Mouse (Mus musculus) ES-CJ7 (cell line): ENCODE data around the gene Fam160b1.

Experiments
- DNase-seq: peaks from one replicate; pipeline ENCODE4 v3.0.0; 2011; ENCODE audit warnings: low read depth, low spot score

Gene Fam160b1

DNA sequence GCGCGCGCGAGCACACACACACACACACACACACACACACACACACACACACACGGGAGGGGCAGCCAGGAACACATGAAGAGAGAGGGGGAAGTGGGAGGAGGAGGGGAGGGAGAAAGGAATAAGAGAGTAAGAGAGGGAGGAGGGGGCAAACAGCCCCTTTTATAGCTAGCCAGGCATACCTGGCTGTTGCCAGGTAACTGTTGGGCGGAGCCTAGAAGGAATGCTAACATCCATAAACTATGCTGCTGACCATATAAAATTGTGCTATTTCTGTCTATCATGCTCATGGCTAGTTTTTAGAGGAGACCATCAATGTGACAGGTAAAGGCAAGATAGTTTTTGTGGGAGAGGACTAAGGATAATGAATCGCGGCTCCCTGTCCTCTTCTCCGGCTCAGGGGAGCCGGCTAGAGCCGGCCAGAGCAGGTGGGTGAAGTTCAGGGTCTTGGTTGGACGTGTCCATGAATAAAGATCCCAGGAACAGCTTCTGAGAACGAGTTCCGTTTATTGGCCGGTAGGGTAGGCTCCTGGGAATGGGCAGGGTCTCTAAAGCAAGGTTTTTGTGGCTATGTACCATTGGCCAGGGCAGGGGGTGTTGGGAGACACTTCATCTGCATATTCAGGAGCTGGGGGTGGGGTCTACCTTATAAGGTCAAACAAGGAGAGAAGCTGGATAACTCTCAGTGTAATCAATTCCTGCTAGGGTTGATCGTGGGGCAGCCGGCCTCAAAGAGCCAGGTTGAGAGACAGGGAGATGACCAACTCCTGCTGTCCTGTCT lies 57.5 kb downstream of the Fam160b1 start:
- peak; percentile 91 for DNase-seq

DNA sequence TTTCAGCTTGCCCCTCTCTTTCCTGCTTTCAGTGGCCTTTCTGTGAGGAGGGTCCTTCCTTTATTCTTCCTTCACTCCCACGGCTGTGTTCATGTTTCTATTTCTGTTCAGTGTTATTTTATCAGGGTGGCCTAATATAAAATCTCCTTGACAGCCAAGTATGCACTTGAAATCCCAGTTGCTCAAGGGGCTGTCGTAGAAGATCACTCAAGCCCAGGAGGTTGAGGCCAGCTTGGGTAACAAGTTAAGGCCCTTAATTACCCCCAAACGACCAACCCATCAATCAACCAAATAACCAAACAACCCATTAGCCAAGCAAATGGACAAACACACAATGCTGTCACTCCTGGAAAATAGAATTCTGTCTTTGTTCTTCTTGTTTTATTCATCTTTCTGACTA lies 62.9 kb downstream of the Fam160b1 start:
- DNase-seq, result no peak

DNA sequence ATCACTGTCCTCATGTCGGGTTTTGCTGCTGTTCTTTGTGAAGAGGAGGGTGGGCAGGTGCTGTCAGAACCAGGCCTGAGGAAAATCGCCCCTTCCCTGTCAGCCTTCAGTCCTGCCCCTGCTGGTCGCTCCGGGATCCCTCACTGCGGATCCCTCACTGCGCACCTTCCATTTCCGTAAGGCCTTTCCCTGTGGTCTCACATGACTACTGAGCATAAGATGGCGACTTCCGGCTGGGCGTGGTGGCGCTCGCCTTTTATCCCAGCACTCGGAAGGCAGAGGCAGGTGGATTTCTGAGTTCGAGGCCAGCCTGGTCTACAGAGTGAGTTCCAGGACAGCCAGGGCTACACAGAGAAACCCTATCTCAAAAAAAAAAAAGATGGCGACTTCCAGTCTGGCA lies 64.8 kb downstream of the Fam160b1 start:
- DNase-seq, result peak; percentile 51

DNA sequence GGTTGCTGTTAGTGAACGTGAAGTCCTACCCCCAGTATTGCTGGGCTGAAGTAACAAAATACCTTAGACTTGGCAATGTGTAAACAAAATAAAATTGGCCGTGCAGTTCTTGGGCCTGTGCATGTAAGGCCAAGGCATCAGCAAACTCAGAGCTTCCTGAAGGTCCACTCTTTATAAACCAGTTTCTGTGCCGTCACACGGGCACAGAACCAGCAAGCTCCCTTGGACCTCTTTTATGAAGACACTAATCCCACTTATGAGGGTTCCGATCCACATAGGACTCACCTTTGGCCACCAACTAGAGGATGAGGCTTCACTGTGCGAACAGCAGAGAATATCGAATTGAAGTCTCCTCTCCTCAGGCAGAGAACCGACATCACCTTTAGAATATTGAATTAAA lies 66.4 kb downstream of the Fam160b1 start:
- DNase-seq, result no peak

DNA sequence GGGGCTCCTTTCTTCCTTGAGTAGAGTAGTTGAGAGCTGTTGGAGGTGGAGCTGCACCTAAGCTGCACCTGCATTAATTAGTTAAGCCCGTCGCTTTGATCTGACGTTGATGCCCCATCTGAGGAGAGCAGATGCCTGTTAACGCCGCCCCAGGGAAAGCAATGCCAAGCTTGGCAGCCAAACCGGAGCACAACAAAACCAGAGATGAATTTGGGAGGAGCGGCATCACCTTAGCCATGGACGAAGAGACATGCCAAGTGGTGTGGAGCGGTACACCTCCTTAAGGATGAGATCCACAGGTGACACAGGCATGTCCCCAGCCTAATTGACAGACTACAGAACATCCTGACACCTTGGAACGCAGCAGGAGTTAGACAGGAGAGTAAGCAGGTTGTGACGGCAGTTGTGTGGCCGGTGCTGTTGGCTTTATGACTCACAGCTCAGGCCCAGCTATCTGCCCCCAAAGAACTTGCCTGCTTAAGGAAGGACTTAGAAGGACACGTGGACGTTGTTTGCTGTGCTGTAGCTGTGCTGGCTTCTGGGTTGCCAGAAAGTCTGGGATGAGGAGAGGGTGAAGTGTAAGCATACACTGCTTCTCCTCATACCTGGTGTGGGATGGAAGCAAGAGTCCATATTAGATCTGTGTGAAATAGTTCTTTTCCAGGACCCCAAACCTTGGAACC lies 67.4 kb downstream of the Fam160b1 start:
- DNase-seq, result no peak

DNA sequence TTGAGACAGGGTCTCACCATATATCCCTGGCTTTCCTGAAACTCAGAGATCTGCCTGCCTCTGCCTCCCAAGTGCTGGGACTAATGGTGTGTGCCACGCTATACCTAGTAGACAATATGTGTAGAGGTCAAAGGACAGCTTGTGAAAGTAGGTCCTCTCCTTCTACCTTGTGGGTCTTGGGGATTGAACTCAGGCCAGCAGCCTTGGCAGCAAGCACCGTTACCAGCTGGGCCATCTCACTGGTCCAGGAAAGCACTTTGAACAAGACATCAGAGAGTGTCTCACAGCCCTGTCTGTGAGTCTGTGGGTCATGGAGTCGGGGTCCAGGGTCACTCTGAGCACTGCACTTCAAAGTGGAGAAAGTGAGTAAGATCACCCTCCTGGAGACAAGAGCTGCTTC lies 68.2 kb downstream of the Fam160b1 start:
- no peak for DNase-seq

DNA sequence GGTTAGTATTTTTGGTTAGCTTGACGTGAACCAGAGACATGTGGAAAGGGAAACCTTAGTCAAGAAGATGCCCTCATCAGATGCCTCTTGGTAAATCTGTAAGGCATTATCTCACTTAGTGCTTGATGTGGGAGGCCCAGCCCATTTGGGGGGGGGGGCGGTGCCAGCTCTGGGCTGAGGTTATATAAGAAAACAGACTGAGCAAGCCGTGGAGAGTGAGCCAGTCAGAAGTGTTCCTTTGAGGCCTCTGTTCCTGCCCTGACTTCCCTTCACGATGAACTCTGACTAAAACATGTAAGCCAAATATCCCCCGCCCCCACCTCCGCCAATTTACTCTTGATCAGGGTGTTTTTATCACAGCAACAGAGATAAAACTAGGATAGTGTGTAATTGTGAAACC lies 69.4 kb downstream of the Fam160b1 start:
- DNase-seq, result no peak

DNA sequence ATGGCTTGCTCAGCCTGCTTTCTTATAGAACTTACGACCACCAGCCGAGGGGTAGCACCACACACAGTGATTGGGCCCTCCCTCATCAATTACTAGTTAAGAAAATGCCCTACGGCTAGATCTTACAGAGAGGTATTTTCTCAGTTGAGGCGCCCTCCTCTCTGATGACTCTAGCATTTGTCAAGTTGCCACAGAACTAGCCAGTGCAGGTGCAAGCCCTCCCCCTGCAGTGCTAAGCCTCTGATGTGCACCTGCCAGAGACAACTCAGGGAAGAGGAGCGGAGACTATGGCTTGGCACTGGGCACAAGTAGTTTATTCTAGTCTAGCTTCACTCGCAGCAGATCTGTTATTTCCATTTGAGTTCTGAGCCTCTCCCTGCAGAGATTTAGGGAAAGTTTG lies 71.0 kb downstream of the Fam160b1 start:
- no peak for DNase-seq

DNA sequence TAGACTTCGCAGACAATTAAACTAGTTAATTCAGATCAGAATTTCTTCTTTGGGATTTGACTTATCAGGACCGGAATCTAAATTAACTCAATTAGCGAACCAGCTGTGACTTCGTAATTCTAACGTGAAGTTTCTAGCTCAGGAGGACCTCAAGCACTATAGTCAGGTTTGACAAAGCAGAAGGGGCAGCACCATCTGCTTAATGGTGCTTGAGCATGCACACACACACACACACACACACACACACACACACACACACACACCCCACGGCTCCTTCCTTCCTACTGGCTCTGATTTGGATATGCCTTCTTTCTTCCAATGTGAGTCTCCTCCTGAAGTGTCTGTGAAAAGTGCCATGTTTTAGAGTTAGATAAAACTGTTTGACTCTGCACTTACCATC lies 73.5 kb downstream of the Fam160b1 start:
- DNase-seq, result no peak

DNA sequence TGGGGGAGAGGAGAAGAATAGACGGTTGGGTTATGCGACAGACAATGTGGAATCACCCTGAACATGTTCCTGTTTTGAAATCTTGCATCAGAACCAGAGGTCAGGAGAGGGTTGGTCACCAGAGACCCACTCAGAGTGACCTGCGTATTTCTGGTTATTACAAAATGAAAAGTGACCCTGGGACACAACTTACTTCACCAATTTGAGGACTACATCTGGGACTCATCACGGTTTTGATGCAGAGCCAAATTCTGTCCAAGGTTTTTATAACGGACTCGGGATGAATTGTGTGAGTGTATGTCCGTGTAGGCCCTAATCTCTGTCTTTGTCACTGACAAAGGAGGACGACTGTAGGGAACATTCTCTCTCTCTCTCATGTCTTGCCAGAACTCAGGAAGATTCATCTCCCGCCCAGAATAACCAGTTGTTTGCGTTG lies 76.1 kb downstream of the Fam160b1 start:
- no peak for DNase-seq

DNA sequence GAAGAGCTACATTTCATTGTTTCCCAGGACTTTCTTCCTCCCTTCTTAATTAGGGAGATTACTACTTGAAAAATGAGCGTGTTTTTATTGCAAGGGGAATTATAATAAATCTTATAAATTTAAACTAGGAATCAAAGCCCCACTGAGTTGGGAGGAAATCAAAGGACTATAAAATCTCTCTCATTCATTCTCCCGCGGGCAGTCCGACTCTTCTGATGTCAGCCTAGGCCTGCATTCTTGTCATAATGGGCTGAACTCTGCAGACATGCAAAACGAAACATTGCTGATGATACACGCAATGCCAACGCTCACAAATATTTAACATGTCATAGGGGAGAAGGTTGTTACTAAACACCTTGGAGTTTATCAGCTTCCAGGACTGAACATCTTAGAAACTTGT lies 76.6 kb downstream of the Fam160b1 start:
- no peak for DNase-seq
